In the genomic region with DNA sequence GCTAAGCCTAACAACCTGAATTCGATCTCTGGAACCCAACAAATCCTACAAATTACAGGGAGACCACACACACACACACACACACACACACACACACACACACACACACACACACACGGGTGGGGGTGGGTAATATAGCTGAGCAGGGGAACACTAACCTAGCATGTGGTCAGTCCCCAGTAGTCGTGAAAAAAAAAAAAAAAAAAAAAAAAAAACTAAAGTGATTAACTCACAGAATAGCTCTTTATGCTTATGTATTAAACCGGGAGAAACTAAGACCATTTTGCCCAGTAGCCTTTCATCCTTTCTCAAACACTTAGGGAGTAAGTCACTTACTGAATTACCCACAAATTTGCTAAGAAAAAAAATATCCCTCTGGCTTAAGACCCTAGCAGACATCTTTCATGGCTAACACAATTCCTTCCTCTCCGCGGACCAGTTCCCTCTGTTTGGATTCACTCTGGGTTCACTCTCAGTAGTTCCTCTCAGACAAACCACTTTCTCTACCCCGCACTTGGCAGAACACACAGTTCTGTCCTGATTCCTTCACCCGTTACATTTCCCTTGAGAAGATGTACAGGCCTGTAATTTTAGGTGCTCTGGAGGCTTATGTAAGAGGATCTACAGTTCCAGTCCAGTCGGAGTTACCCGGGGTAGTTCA, we compare ENCODE assay signal across 8 mouse cellular contexts. TPM values are rescaled to one million over a fixed set of nuclear protein-coding genes. Genes with fewer than 3 reads are reported as not detected.
DNase-seq lines count a peak whose midpoint lies in the region; ATAC-seq lines count a peak whose summit lies in the region.

No protein-coding gene starts in this region.

- H3K4me1 ChIP-seq in hindbrain, embryonic 14.5 days (replicated peaks; ENCODE audit: control insufficient read depth, insufficient read depth, low read length): peaks cover 11% of the 10 kb centered on the region; the same call in 1 of the 2 replicates
- peaks cover 15% of the 10 kb centered on the region for H3K4me1 ChIP-seq in midbrain, embryonic 10.5 days

- no peaks in the 10 kb centered on the region for H3K36me3 ChIP-seq in hindbrain, embryonic 14.5 days (replicated peaks; ENCODE audit: control insufficient read depth, insufficient read depth)
- no peaks in the 10 kb centered on the region for H3K36me3 ChIP-seq in midbrain, embryonic 10.5 days

- 42% methylated on average over 10 of the region's 10 CpGs for WGBS in hindbrain, embryonic 14.5 days
- 41% methylated on average over 9 of the region's 10 CpGs for WGBS in midbrain, embryonic 10.5 days

- peak; percentile 44 to 65 for DNase-seq in frontal cortex, adult 2 months (ENCODE audit: extremely low spot score in 1 of 2, low spot score in 1 of 2)
- no peak for DNase-seq in frontal cortex, postnatal 10 days (ENCODE audit: low spot score in 2 of 2)
- peak; percentile 59 to 69 for DNase-seq in right cerebral cortex, adult 2 months (ENCODE audit: low spot score in 2 of 2)
- no peak for DNase-seq in right cerebral cortex, postnatal 10 days (ENCODE audit: low spot score in 2 of 2)
- no peak for DNase-seq in hindbrain, embryonic 14.5 days (ENCODE audit: low spot score)
- no peak for DNase-seq in midbrain, embryonic 10.5 days (ENCODE audit: low spot score)
- DNase-seq in thymus, adult 18-20 months: no peak
- DNase-seq in gastrocnemius, postnatal 25 days: no peak

- 0 out of 2 replicates have a peak overlapping the region, but pooled peaks have one; percentile 51 for H3K27ac ChIP-seq in hindbrain, embryonic 14.5 days
- peak overlapping the region; percentile 83 for H3K27ac ChIP-seq in midbrain, embryonic 10.5 days (replicated peaks)

- no peak for ATAC-seq in hindbrain, embryonic 14.5 days (ENCODE audit: low FRiP score)

- peak overlapping the region; percentile 78 for H3K9ac ChIP-seq in hindbrain, embryonic 14.5 days

- H3K4me3 ChIP-seq in hindbrain, embryonic 14.5 days (replicated peaks; ENCODE audit: low read length): peak overlapping the region; percentile 52
- H3K4me3 ChIP-seq in midbrain, embryonic 10.5 days: peak overlapping the region; percentile 64

- peaks cover 17% of the 10 kb centered on the region for H3K27me3 ChIP-seq in hindbrain, embryonic 14.5 days (ENCODE audit: control insufficient read depth, insufficient read depth, low read length)
- H3K27me3 ChIP-seq in midbrain, embryonic 10.5 days (ENCODE audit: low read depth, poor library complexity, severe bottlenecking): peaks cover 44% of the 10 kb centered on the region

- no peaks in the 10 kb centered on the region for H3K9me3 ChIP-seq in hindbrain, embryonic 14.5 days (ENCODE audit: control insufficient read depth, low read length)
- no peaks in the 10 kb centered on the region for H3K9me3 ChIP-seq in midbrain, embryonic 10.5 days (replicated peaks)

- H3K4me2 ChIP-seq in hindbrain, embryonic 14.5 days (replicated peaks): peak overlapping the region; percentile 79

RNA-seq across cellular contexts. Expression of a gene that starts 0.7 kb away (rescaled TPM):
- polyA plus RNA-seq in frontal cortex, adult 2 months (2012; rRNA removed): 101 and 105 TPM in 2 replicates
- polyA plus RNA-seq in hindbrain, embryonic 14.5 days (2014; fragmentation: Nextera tagmentation; extraction: Ambion mirVana): 40.1 and 51.6 TPM in 2 replicates
- 42.0 and 63.0 TPM in 2 replicates for polyA plus RNA-seq in midbrain, embryonic 10.5 days (2016; fragmentation: Nextera tagmentation; extraction: Ambion mirVana)
- total RNA-seq in gastrocnemius, postnatal 25 days (2021): 1 to 10 TPM in 1 of 2 experiments, under 1 TPM in 1; 0.88 to 1.4 TPM

RNA-seq across cellular contexts. Expression of a gene that starts 18.9 kb away (rescaled TPM):
- polyA plus RNA-seq in frontal cortex, adult 2 months (2012; rRNA removed): 16.4 and 17.0 TPM in 2 replicates
- 9.5 and 11.0 TPM in 2 replicates for polyA plus RNA-seq in hindbrain, embryonic 14.5 days (2014; fragmentation: Nextera tagmentation; extraction: Ambion mirVana)
- polyA plus RNA-seq in midbrain, embryonic 10.5 days (2016; fragmentation: Nextera tagmentation; extraction: Ambion mirVana): 2.0 and 2.4 TPM in 2 replicates
- 10 to 100 TPM; 18.4 to 20.9 TPM for total RNA-seq in gastrocnemius, postnatal 25 days (2021)

RNA-seq across cellular contexts. Expression of a gene that starts 55.2 kb away (rescaled TPM):
- polyA plus RNA-seq in frontal cortex, adult 2 months (2012; rRNA removed): 1.0 and 1.6 TPM in 2 replicates
- polyA plus RNA-seq in hindbrain, embryonic 14.5 days (2014; fragmentation: Nextera tagmentation; extraction: Ambion mirVana): 1.6 and 1.9 TPM in 2 replicates
- 1.4 and 1.9 TPM in 2 replicates for polyA plus RNA-seq in midbrain, embryonic 10.5 days (2016; fragmentation: Nextera tagmentation; extraction: Ambion mirVana)
- under 1 TPM; 0.82 to 0.91 TPM for total RNA-seq in gastrocnemius, postnatal 25 days (2021)

Comparison
In these comparisons a context has a peak if more than half of its experiments do, and no peak if none do; other contexts are left out.
1. DNase-seq: peak in frontal cortex, adult 2 months (2 of 2) and right cerebral cortex, adult 2 months (2 of 2); none in frontal cortex, postnatal 10 days (0 of 2), right cerebral cortex, postnatal 10 days (0 of 2), hindbrain, embryonic 14.5 days (single experiment), midbrain, embryonic 10.5 days (single experiment), thymus, adult 18-20 months (0 of 2) and gastrocnemius, postnatal 25 days (single experiment).